Mouse (Mus musculus): Measurements from ENCODE around the gene Slc2a5. TPM values are rescaled to one million over a fixed set of nuclear protein-coding genes. Genes with fewer than 3 reads are reported as not detected.

Slc2a5 gene
- polyA plus RNA-seq, 1 experiment from 2014 or later, result 0.76 TPM

GRCm38 (mm10) chr4:150106637-150107036 lies 12.4 kb upstream of the Slc2a5 start:
- Histone ChIP-seq H3K27me3 (ENCODE audit: control insufficient read depth, insufficient read depth, low read length) (no peaks in the 10 kb centered on the region), H3K4me1 (replicated peaks; ENCODE audit: control insufficient read depth, insufficient read depth) (no peaks in the 10 kb centered on the region), H3K36me3 (ENCODE audit: control insufficient read depth, insufficient read depth, low read length) (peaks cover 5% of the 10 kb centered on the region; the same call in 1 of the 2 replicates), H3K4me2 (replicated peaks; ENCODE audit: low read depth) (no peak overlapping the region), H3K9me3 (ENCODE audit: control insufficient read depth, low read length) (no peaks in the 10 kb centered on the region), H3K9ac (ENCODE audit: low read length) (no peak overlapping the region), H3K27ac (replicated peaks) (no peak overlapping the region), H3K4me3 (ENCODE audit: low read depth, low read length) (no peak overlapping the region)
- 68% methylated on average over 5 of the region's 5 CpGs for WGBS
- no peak for ATAC-seq (ENCODE audit: low FRiP score, low TSS enrichment)
- no peak for DNase-seq (ENCODE audit: low spot score)
- TF ChIP-seq EP300 (optimal IDR thresholded peaks at IDR 0.05), result no peak
- TF ChIP-seq CTCF (IDR thresholded peaks at IDR 0.05; ENCODE audit: low read depth), result no peak

- Histone ChIP-seq H3K4me2 (replicated peaks; ENCODE audit: low read depth) (no peak overlapping the region), H3K27me3 (ENCODE audit: control insufficient read depth, insufficient read depth, low read length) (no peaks in the 10 kb centered on the region), H3K4me1 (replicated peaks; ENCODE audit: control insufficient read depth, insufficient read depth) (no peaks in the 10 kb centered on the region), H3K9ac (ENCODE audit: low read length) (no peak overlapping the region), H3K27ac (replicated peaks) (no peak overlapping the region), H3K36me3 (ENCODE audit: control insufficient read depth, insufficient read depth, low read length) (no peaks in the 10 kb centered on the region), H3K4me3 (ENCODE audit: low read depth, low read length) (no peak overlapping the region), H3K9me3 (ENCODE audit: control insufficient read depth, low read length) (no peaks in the 10 kb centered on the region)
- 57% methylated on average over 3 of the region's 3 CpGs for WGBS
- no peak for DNase-seq (ENCODE audit: low spot score)
- no peak for ATAC-seq (ENCODE audit: low FRiP score, low TSS enrichment)
- no peak for TF ChIP-seq EP300 (optimal IDR thresholded peaks at IDR 0.05)
These were observed 9.4 kb upstream of the Slc2a5 start for GRCm38 (mm10) chr4:150109636-150110035.

- WGBS, result 78% methylated on average over 9 of the region's 9 CpGs
- no peak for ATAC-seq (ENCODE audit: low FRiP score, low TSS enrichment)
These were observed 8.7 kb upstream of the Slc2a5 start for GRCm38 (mm10) chr4:150110373-150110772.

GRCm38 (mm10) chr4:150112867-150113266 lies 6.2 kb upstream of the Slc2a5 start:
- 9% methylated on average over 11 of the region's 15 CpGs for WGBS
- Histone ChIP-seq H3K27me3 (ENCODE audit: control insufficient read depth, insufficient read depth, low read length) (no peaks in the 10 kb centered on the region), H3K4me1 (replicated peaks; ENCODE audit: control insufficient read depth, insufficient read depth) (no peaks in the 10 kb centered on the region), H3K27ac (replicated peaks) (no peak overlapping the region), H3K4me3 (ENCODE audit: low read depth, low read length) (no peak overlapping the region), H3K9ac (ENCODE audit: low read length) (no peak overlapping the region), H3K4me2 (replicated peaks; ENCODE audit: low read depth) (no peak overlapping the region), H3K9me3 (ENCODE audit: control insufficient read depth, low read length) (no peaks in the 10 kb centered on the region), H3K36me3 (ENCODE audit: control insufficient read depth, insufficient read depth, low read length) (no peaks in the 10 kb centered on the region)
- 0 out of 2 replicates have a peak, but pooled peaks have one; percentile 26 for ATAC-seq (ENCODE audit: low FRiP score, low TSS enrichment)
- TF ChIP-seq CTCF (IDR thresholded peaks at IDR 0.05; ENCODE audit: low read depth) (peak; percentile 76), EP300 (optimal IDR thresholded peaks at IDR 0.05) (no peak)
- DNase-seq (ENCODE audit: low spot score), result peak; percentile 79

More at GRCm38 (mm10) chr4:150110373-150110772, 8.7 kb upstream of the Slc2a5 start:
- TF ChIP-seq EP300 (optimal IDR thresholded peaks at IDR 0.05) (no peak), CTCF (IDR thresholded peaks at IDR 0.05; ENCODE audit: low read depth) (no peak)
- H3K9me3 ChIP-seq (ENCODE audit: control insufficient read depth, low read length), result no peaks in the 10 kb centered on the region
- no peaks in the 10 kb centered on the region for H3K4me1 ChIP-seq (replicated peaks; ENCODE audit: control insufficient read depth, insufficient read depth)
- no peaks in the 10 kb centered on the region for H3K36me3 ChIP-seq (ENCODE audit: control insufficient read depth, insufficient read depth, low read length)
- H3K27ac ChIP-seq (replicated peaks), result no peak overlapping the region
- no peak overlapping the region for H3K9ac ChIP-seq (ENCODE audit: low read length)
- no peak overlapping the region for H3K4me3 ChIP-seq (ENCODE audit: low read depth, low read length)
- no peaks in the 10 kb centered on the region for H3K27me3 ChIP-seq (ENCODE audit: control insufficient read depth, insufficient read depth, low read length)
- no peak overlapping the region for H3K4me2 ChIP-seq (replicated peaks; ENCODE audit: low read depth)
- no peak for DNase-seq (ENCODE audit: low spot score)

GRCm38 (mm10) chr4:150114505-150115061 lies 4.5 kb upstream of the Slc2a5 start:
- H3K36me3 ChIP-seq (ENCODE audit: control insufficient read depth, insufficient read depth, low read length), result no peaks in the 10 kb centered on the region
- H3K9me3 ChIP-seq (ENCODE audit: control insufficient read depth, low read length), result no peaks in the 10 kb centered on the region
- no peak overlapping the region for H3K4me2 ChIP-seq (replicated peaks; ENCODE audit: low read depth)
- TF ChIP-seq CTCF (IDR thresholded peaks at IDR 0.05; ENCODE audit: low read depth), result no peak
- TF ChIP-seq EP300 (optimal IDR thresholded peaks at IDR 0.05), result no peak
- no peak overlapping the region for H3K27ac ChIP-seq (replicated peaks)
- WGBS, result 78% methylated on average over 26 of the region's 26 CpGs
- peak; percentile 59 for DNase-seq (ENCODE audit: low spot score)
- no peak overlapping the region for H3K4me3 ChIP-seq (ENCODE audit: low read depth, low read length)
- no peaks in the 10 kb centered on the region for H3K4me1 ChIP-seq (replicated peaks; ENCODE audit: control insufficient read depth, insufficient read depth)
- peak; percentile 87 for ATAC-seq (ENCODE audit: low FRiP score, low TSS enrichment)
- no peaks in the 10 kb centered on the region for H3K27me3 ChIP-seq (ENCODE audit: control insufficient read depth, insufficient read depth, low read length)
- no peak overlapping the region for H3K9ac ChIP-seq (ENCODE audit: low read length)

GRCm38 (mm10) chr4:150117311-150117710 lies 1.8 kb upstream of the Slc2a5 start:
- Histone ChIP-seq H3K4me1 (replicated peaks; ENCODE audit: control insufficient read depth, insufficient read depth) (no peaks in the 10 kb centered on the region), H3K9ac (ENCODE audit: low read length) (no peak overlapping the region), H3K9me3 (ENCODE audit: control insufficient read depth, low read length) (no peaks in the 10 kb centered on the region), H3K4me3 (ENCODE audit: low read depth, low read length) (no peak overlapping the region), H3K4me2 (replicated peaks; ENCODE audit: low read depth) (no peak overlapping the region), H3K36me3 (ENCODE audit: control insufficient read depth, insufficient read depth, low read length) (no peaks in the 10 kb centered on the region), H3K27me3 (ENCODE audit: control insufficient read depth, insufficient read depth, low read length) (no peaks in the 10 kb centered on the region), H3K27ac (replicated peaks) (no peak overlapping the region)
- TF ChIP-seq CTCF (IDR thresholded peaks at IDR 0.05; ENCODE audit: low read depth) (peak; percentile 45), EP300 (optimal IDR thresholded peaks at IDR 0.05) (no peak)
- WGBS, result 43% methylated on average over 5 of the region's 5 CpGs
- ATAC-seq (ENCODE audit: low FRiP score, low TSS enrichment) (no peak), DNase-seq (ENCODE audit: low spot score) (no peak)

Data from stomach, postnatal 0 days (tissue).